Mouse (Mus musculus) gastrocnemius, postnatal 36 days (tissue): ENCODE data around the gene Cux2. TPM values are rescaled to one million over a fixed set of nuclear protein-coding genes. Genes with fewer than 3 reads are reported as not detected.
"Not testable (repeated sequence)": the region's sequence is repeated elsewhere in the genome, so short reads cannot be mapped to it uniquely, and the experiment has no call there.

Source experiments
- DNase-seq, 2 experiments: peaks; one replicate each; pipeline ENCODE4 v3.0.0; 2022
- intact Hi-C: fragments of 180-260 bp; cut with DNase I; formaldehyde crosslinking; loops from one replicate; pipeline ENCODE4 v1.15.1; 2025
- total RNA-seq, 2 experiments: library from RNA; stranded (reverse); gene quantifications; 2 replicates each; pipeline ENCODE4 v1.2.3; 2021

The Cux2 gene
- total RNA-seq, 2 experiments from 2014 or later: 1.9 to 2.3 TPM

DNA sequence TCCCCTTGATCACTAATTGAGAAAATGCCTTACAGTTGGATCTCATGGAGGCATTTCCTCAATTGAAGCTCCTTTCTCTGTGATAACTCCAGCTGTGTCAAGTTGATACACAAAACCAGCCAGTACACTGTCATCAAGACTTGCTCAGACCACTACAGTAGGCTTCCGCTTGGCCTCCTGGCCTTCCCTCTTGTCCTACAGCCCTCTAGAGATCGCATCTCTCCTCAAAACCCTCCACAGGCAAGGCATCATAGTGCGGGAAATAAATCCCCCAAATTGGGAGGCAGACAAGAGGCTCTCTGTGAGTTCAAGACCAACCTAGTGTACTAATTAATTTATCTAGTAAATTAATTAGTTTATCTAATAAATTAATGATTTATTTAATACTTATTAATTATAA is 202.6 kb downstream of the Cux2 start:
- DNase-seq: not testable (repeated sequence)
- intact Hi-C loops: loop anchor here (10.0 kb wide), 1 partner anchor 52 kb away; no protein-coding TSS in a partner anchor

DNA sequence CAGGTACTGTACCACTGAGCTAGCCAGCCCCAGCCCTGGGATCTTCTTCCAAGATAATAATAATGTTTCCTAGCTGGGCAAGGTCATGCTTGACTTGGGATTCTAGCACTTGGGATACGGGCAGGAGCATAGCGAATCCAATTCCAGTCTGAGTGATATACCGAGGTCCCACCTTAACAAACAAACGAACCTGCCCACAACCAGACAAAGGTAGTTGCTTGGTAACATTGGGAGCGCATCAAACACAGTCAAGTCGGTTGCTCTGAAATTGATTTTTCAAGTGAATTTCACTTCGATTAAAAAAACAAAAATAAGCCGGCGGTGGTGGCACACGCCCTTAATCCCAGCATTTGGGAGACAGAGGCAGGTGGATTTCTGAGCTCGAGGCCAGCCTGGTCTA is 203.6 kb downstream of the Cux2 start:
- no peak for DNase-seq
- intact Hi-C loops: loop anchor here (10.0 kb wide), 1 partner anchor 52 kb away; no protein-coding TSS in a partner anchor

DNA sequence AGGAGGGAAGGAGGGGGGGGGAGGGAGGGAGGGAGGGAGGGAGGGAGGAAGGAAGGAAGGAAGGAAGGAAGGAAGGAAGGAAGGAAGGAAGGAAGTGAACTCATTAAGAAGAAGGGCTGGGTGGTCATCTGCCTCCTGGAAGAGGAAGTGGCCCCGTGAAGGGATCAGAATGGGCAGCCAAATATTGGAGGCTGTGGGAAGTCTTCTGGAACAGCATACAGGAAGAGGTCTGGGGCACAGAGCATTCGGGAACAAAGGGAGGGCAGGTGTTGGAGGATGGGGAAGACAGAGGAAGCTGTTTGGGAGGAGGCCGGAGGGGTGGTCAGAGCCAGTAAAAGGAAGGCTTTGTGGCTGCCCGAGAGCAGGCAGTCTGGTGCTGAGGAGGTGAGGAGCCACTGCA is 204.5 kb downstream of the Cux2 start:
- DNase-seq: no peak
- intact Hi-C loops: loop anchor here (10.0 kb wide), 1 partner anchor 51 kb away; no protein-coding TSS in a partner anchor

DNA sequence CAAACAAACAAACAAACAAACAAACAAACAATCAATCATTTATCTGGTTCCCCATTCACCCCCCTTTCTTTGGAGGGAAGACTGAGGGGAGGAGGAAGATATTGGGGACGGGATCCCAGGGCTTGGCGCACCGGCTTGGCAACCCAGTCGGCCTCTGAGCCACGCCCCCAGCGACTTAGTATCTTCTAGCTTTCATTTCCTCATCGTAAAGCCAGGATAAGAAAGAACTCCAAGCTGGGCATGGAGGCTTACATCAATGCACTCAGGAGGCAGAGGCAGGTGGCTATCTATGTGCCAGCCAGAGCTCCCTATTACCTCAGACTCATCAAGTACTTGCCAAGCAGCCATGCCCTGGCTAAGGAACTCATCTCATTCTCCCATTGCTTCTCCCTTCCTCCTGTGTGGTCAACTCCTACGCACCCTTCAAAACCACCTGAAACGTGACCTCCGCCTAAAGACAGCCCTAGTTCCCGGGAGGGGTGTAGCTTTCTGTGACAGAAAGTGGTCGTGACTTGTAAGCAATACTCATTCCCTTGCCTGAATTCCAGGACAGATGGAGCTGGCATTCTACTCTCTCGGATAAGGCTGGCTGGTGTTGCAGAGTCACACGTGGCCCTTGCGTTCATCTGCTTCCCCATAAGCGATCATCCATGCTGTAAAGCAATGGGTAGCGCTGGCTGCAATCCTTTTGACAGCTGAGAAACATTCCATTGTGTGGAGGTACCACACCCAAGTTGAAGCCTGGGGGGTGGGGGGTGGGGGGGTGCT is 206.6 kb downstream of the Cux2 start:
- no peak for DNase-seq
- intact Hi-C loops: loop anchor here (2.0 to 10.0 kb wide), 2 partner anchors 29 to 49 kb away; no protein-coding TSS in a partner anchor

DNA sequence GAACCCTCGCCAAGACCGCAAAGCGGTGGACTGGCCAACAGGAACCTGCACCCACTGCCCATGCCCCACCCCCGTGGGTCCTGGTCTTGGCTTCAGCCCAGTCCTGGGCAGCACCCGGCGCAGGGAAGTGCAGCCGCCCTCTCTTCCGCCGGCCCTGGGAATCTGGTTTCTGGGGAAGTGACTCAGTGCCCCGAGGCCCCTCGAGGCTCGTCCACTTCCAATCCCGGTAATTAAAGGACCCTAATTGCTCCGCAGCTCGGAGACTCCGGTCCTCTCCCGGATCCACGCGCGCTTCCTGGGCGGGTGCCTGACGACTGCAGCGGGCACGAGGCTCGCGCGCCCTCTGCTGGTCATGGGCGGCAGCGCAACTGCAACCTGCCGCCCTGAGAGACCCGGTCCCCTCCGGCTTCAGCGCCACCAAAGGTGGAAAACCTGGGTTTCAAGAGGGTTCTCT is 207.2 kb downstream of the Cux2 start:
- intact Hi-C loops: loop anchor here (2.0 to 10.0 kb wide), 2 partner anchors 28 to 48 kb away; no protein-coding TSS in a partner anchor
- DNase-seq: peak; percentile 77 to 81

DNA sequence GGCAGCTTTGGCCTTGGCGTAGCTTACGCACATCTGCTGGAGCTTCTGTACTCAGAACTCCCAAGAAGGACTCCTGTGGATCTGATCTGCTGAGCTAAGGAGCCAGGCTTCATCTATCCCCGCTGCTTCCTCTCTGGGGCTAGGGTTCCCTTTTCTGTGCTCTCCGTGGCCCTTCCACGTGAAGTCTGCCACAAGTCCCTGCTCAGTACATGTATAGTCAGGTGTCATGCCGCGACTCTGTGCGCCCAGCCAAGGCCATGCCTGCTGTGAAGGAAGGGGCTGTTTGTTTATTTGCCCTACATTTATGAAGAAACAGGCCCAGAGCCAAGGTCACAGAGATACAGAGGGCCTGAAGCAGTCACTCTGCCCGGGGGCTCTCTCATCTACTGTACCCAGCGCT is 207.9 kb downstream of the Cux2 start:
- intact Hi-C loops: loop anchor here (2.0 to 10.0 kb wide), 2 partner anchors 27 to 47 kb away; no protein-coding TSS in a partner anchor
- no peak for DNase-seq

DNA sequence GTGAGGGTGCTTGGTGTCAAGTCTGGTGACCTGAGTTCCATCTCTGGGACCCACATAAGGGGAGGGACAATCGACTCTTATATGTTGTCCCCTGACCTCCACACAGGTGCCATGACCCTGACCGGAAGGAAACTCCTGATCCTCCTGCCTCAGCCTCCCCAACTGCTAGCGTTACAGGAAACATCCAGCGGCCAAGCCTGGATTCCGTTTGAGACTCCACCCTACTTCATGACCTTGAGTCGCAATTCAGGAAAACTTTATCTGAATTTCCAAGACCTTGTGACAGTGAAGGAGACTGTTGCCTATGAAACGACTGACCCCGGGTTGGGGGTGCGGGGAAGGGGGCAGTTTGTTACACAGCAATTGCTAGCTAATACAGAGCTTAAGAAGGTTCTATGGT is 208.4 kb downstream of the Cux2 start:
- intact Hi-C loops: loop anchor here (10.0 kb wide), 1 partner anchor 47 kb away; no protein-coding TSS in a partner anchor
- DNase-seq: no peak

DNA sequence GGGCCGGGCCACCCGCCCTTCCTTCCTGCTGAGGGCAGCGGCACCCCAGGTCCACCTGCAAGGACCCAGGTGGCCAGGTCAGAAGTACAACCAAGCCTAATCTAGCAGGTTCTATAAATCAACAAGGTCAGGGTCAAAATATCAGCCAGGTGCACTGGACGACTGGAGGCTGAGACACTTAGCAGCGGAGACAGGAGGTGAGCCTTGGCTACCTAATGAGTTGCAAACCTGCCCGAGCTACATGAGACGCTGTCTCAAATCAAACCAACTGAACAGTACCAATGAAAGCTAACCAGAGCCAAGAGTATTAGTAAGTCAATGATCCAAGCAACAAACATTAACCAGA is 210.8 kb downstream of the Cux2 start:
- intact Hi-C loops: loop anchor here (5.0 kb wide), 1 partner anchor 127 kb away; the partner anchor contains the start of gene Atxn2
- no peak for DNase-seq

DNA sequence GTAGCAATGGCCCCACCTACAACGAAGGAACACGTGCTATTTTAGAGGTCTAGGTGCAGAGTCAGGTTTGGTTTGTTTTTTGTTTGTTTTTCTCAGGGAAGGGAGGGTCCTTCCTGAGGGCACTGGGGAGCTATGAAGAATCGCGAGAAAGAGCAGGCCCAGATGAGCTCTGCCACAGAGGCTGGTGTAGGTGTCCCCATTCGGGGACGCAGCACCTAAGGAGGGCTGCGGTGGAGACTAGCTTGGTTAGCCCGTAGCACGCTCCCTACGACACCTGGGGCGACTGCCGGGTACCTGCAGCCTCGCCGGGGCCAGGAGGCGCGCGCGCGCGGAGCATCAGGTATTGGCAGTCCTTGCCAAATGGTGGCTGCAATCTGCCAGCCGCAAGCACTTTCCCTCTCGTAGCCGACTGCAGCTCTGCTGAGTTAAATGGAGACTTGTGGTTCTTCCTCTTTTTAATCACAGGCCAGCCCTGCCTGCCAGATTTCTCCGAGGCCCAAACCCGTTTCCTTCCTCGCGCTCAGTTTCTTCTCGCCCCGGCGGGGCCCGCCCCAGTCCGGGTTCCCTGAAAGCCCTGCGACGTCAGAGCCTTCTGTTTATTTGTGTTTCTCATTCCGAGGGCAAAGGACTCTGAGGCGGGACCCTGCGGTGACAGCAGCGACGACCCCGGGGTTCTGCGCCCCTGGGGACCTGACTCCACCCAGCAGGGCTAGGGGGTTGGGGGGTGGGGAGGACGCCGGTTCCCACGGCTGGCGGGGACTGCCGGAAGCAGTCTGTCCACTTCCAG is 211.4 kb downstream of the Cux2 start:
- intact Hi-C loops: loop anchor here (5.0 kb wide), 1 partner anchor 126 kb away; the partner anchor contains the start of gene Atxn2
- peak in 1 of 2 experiments; percentile 50 for DNase-seq

DNA sequence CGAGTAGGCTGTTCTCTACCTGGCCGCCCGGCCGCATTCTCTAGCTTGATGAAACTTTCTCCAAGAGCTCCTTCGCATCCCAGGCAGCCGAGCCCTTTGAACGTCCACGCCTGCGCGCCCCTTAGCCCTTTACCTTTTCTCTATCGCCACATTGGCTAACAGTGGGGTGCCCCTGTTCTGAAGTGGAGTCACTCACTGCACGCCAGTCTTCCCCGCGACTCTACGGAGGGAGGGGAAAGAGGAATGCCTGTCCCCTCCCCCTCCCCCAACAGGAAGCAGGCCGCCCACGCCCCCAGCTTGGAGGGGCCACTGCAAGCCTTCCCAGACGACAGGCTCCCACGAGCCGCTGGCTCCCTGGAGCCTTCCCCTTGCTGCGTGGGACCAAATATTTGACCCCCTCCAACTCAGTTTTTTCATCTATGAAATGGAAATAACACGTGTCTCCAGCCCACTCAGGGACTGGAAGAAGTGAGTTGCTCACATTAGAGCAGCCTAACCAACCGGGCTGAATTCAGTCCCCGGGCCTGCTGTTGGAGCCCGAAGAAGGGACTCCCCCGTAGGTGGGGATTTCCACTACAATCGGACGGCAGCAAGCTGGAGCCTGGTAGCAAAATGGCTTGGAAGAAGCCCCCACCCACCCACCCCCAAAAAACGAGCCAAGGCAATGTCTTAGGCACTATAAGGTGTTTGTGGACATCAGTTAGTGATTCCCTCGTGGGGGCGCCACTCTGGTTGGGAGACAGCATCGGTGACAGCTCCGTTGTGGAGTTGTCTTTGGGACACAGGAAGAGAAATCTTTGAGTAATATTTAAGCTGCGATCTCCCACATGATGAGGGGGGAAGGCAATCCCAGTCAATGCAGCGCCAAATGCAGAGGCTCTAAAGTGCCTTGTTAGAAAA is 212.2 kb downstream of the Cux2 start, which contains the start of gene Sh2b3:
Sh2b3 (minus strand) TSS at position 206 of the 900 bp plus-strand sequence.
- intact Hi-C loops: loop anchor here (5.0 kb wide), 1 partner anchor 125 kb away; the partner anchor contains the start of gene Atxn2
- DNase-seq: peak in 1 of 2 experiments; percentile 49

DNA sequence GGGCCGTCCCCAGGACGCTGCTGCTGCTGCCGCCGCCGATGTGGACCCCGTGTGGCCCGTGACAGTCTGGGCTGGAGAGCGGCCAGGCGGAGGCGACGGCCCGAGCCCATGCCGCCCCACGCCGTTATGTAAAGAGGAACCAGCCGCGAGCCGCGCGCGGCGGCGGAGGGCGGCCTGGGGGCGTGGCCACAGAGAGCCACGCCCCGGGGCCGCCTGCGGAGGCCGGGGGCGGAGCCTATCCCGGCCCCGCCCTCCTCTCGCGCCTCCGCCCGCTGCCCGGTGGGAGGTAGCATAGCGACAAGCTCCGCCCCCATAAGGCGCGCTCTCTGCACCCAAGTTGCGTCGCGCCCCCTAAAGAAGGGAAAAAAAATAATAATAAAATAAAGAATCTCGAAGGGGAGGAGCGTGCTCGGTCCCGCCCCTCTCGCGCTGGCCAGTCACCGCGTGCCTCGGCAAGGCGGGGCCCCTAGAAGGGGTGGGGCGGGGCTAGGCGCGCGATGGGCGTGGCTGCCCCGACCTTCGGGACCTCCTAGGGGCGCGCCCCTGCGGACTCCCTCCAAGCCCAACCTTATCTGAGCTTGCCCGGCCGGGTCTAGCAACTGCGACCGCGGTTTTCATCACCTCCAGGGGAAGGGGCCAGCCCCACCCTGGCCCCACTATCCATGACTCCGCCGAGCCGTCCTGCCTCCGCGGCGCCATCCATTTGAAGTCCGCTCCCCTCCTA is 213.0 kb downstream of the Cux2 start:
- intact Hi-C loops: loop anchor here (5.0 kb wide), 1 partner anchor 125 kb away; the partner anchor contains the start of gene Atxn2
- peak; percentile 90 to 91 for DNase-seq

DNA sequence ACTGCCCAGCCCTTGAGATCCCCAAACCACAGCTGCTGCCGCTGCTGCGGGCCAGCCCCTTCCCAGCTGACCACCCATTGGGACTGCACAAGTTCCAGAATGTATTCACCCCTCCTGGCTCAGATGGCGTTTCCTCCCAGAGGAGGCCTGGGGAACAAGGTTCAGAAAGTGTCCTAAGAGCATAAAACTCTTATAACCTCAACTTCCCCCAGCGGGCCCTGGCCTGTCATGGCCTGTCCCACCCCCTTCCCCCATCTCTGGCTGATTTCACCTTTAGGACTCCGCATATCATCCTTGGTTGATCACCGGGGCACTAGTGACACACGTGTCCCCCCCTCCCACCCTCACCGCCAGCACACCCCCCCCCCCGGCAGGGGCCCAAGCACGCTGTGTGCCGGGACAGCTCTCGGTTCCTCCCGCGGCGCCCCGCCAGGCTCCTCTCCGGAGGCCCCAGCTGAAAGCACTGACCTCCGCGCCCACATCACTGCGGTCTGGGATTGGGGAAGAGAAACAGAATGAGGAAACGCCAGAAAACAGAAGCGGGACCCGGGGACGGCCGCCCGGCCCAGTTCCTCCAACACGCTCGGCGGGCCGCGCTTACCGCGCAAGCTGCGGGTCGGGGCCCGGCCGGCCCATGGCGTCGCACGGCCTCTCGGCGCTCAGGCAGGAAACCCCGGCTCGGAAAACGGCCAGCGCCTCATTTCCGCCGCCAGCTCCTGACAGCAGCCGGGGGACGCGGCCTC is 213.8 kb downstream of the Cux2 start:
- DNase-seq: peak in 1 of 2 experiments; percentile 71
- intact Hi-C loops: loop anchor here (5.0 kb wide), 1 partner anchor 124 kb away; the partner anchor contains the start of gene Atxn2

DNA sequence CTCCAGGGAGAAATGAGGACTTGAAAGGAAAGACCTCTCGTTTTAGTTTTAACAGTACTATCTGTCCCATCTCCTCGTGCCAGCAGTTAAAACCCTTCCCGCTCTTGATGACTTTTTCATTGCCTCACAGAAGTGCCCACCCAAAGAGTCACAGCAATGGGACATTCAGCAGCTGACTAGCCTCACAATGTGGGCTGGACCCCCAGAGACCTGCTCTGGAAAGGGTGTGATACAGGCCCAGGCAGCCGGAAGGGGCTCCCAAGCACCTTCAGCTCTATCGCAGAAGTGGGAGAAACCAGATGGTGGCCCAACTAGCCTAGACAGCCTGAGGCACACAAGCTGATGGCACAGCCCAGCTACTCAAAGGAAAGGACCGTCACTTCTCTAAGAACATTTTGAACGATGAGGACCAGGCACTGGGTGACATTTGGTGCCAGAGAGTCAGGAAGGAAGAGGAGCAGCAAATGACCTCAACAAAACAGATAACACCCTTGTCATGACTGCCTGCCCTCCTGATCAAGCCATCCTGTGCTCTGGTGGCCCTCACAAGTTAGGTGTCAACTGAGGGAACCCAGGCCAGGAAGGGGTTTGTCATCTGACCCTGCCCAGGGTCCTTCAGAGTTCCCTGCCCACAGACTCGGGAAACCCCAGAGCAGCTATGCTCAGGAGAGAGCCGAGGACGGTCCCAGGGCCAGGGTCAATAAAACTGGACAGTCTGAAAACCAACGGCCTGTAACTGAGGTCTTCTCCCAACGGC is 214.7 kb downstream of the Cux2 start:
- intact Hi-C loops: loop anchor here (5.0 kb wide), 1 partner anchor 123 kb away; the partner anchor contains the start of gene Atxn2

DNA sequence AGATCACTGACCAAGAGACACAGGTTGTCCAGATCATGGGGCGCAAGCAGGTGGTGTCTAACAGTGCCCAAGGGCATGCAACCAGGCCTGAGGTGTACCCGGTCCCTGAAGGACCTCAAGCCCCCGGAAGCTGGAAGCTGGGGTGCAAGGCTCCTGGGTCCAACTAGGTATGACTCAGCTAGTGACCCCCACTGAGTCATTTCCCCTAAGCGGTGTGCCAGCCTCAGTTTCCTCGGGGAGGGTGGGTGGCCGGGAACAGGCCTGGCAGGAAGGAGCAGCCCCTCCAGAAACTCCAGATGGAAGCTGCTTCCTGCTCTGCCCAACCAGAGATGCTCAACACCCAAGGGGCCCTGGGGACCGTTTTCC is 215.7 kb downstream of the Cux2 start:
- no peak for DNase-seq
- intact Hi-C loops: no loop called here

More for the DNA sequence above, 214.7 kb downstream of the Cux2 start:
- DNase-seq: no peak

DNA sequence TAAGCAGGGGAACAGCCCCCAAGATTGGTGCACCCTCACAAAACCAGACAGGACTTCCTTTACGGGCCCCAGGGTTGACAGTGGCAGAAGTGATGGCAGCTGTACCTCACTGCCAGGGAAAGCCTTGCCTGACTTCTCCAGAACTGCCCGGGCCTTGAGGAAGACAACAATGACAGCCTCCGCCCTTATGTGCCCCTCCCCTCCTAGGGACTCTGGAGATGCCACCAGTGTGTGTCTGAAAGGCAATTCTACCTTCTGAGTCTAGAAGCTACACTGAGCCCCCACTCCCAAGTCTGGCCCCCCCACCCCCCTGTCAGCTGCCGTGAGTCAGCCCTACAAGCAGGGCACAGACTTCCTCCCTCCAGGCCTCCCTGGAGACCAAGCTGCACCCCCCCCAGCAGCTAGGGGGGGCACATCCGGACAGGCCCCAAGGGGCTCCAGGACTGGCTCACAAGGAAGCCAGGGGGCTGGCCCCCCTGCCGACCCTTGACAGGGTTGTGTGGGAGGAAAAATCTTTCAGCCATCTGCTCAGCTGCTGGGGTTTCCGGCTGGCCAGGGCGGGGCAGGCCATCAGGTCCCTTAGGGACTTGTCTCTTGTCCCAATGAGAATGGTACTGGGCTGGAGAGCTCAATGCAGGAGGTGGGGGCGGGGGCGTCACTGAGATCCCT is 216.2 kb downstream of the Cux2 start:
- intact Hi-C loops: no loop called here
- peak in 1 of 2 experiments; percentile 67 for DNase-seq

DNA sequence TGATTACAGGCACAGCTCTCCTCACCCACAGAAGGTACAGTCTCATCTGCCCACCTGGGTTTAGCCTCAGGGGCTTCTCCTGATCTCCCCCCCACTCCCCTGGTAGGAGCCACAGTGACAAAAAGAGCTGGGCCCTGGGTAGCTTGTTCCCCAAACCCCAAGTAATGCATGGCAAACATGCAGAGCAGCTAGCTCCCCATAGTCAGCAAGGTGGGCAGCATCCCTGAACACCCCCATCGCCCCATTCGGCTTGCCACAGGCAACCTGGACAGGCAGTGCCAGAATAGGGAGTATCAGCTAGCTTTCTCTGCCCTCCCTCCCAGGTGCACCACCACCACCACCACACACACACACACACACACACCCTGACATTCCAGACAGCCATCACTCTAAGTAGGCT is 216.7 kb downstream of the Cux2 start:
- no peak for DNase-seq
- intact Hi-C loops: no loop called here
